Mouse (Mus musculus) liver, embryonic 11.5 days (tissue): ENCODE data around the gene Sec1. TPM values are rescaled to one million over a fixed set of nuclear protein-coding genes. Genes with fewer than 3 reads are reported as not detected.

Experiments
- ATAC-seq: fragments of 200-750 bp; cut with Nextera tagmentation; replicated peaks from 2 replicates; pipeline ENCODE4 v1.8.0; 2017; ENCODE audit warnings: moderate number of reproducible peaks, mild to moderate bottlenecking, moderate TSS enrichment, moderate library complexity; ENCODE audit not compliant: low FRiP score
- DNase-seq: peaks from one replicate; pipeline ENCODE4 v3.0.0-alpha.2; 2017; ENCODE audit warnings: low spot score
- H3K27ac ChIP-seq: fragments of 300-500 bp; sonication (generic); 2 replicates; pipeline ENCODE4 v1.5.1; 2014; ENCODE audit warnings: mild to moderate bottlenecking, low read depth, low read length, control low read depth
- H3K27me3 ChIP-seq: fragments of 300-500 bp; sonication (generic); replicated peaks from 2 replicates; pipeline ENCODE4 v1.6.1; 2014; ENCODE audit warnings: low read length, mixed read lengths; ENCODE audit not compliant: control insufficient read depth, insufficient read depth
- H3K36me3 ChIP-seq: fragments of 300-500 bp; sonication (generic); 2 replicates; pipeline ENCODE4 v1.6.1; 2014; ENCODE audit warnings: mild to moderate bottlenecking, low read length, moderate library complexity, mixed read lengths; ENCODE audit not compliant: control insufficient read depth, insufficient read depth
- H3K4me1 ChIP-seq: fragments of 300-500 bp; sonication (generic); replicated peaks from 2 replicates; pipeline ENCODE4 v1.6.1; 2014; ENCODE audit warnings: low read length, mixed read lengths; ENCODE audit not compliant: control insufficient read depth, insufficient read depth
- H3K4me2 ChIP-seq: fragments of 300-500 bp; sonication (generic); 2 replicates; pipeline ENCODE4 v1.6.1; 2014; ENCODE audit warnings: mild to moderate bottlenecking, control low read depth, moderate library complexity
- H3K4me3 ChIP-seq: fragments of 300-500 bp; sonication (generic); 2 replicates; pipeline ENCODE4 v1.5.1; 2014; ENCODE audit warnings: low read depth, low read length, control low read depth
- H3K9ac ChIP-seq: fragments of 300-500 bp; sonication (generic); 2 replicates; pipeline ENCODE4 v1.6.1; 2014; ENCODE audit warnings: low read depth, low read length, control low read depth
- H3K9me3 ChIP-seq: fragments of 300-500 bp; sonication (generic); 2 replicates; pipeline ENCODE4 v1.6.1; 2016; ENCODE audit warnings: low read length, inconsistent platforms, mixed read lengths; ENCODE audit not compliant: control insufficient read depth
- WGBS: fragments of 180-500 bp; shearing (Covaris S2); extraction: QIAGEN DNeasy Blood & Tissue Kit; methylation state at CpG from one replicate; pipeline ENCODE4 v1.1.7; 2014; 5-methylcytosine and 5-hydroxymethylcytosine counted together
- polyA plus RNA-seq: library from polyadenylated mRNA; unstranded; fragments of >200 nt; fragmentation: Nextera tagmentation; extraction: Ambion mirVana; gene quantifications from 2 replicates; pipeline ENCODE4 v1.2.1, GENCODE M21; 2014

Gene Sec1
- polyA plus RNA-seq, 1 experiment from 2014 or later: 0.33 TPM

- Histone ChIP-seq H3K27me3 (peaks cover 32% of the 10 kb centered on the region), H3K27ac (no peak overlapping the region), H3K4me2 (peak overlapping the region; percentile 95), H3K36me3 (no peaks in the 10 kb centered on the region), H3K9ac (peak overlapping the region; percentile 69), H3K4me3 (peak overlapping the region; percentile 60), H3K9me3 (no peaks in the 10 kb centered on the region), H3K4me1 (peaks cover 12% of the 10 kb centered on the region)
- DNase-seq: peak; percentile 86
- 2% methylated on average over 105 of the region's 105 CpGs for WGBS
- peak; percentile 69 for ATAC-seq
Measured at GRCm38 (mm10) chr7:45628364-45629294, 65.6 kb downstream of the Sec1 start.

Other genes starting within 250 kb of the Sec1 start
- gene Ftl1, start 234.5 kb downstream of the Sec1 start, polyA plus RNA-seq: 6,297 and 6,318 TPM in 2 replicates
- gene Bax, start 227.5 kb downstream of the Sec1 start, polyA plus RNA-seq: 190 and 212 TPM in 2 replicates
- 2.3 and 3.2 TPM in 2 replicates for gene Tulp2, start 212.5 kb downstream of the Sec1 start, polyA plus RNA-seq
- gene Gm45808, start 207.6 kb downstream of the Sec1 start, polyA plus RNA-seq: not detected in 2 replicates
- gene Dhdh, start 205.6 kb downstream of the Sec1 start, polyA plus RNA-seq: 4.9 and 5.8 TPM in 2 replicates
- gene Nucb1, start 184.0 kb downstream of the Sec1 start, polyA plus RNA-seq: 149 and 153 TPM in 2 replicates
- 61.6 and 62.0 TPM in 2 replicates for gene Ppp1r15a, start 168.1 kb downstream of the Sec1 start, polyA plus RNA-seq
- gene Plekha4, start 168.1 kb downstream of the Sec1 start, polyA plus RNA-seq: 0.64 and 0.89 TPM in 2 replicates
- 2.8 and 5.4 TPM in 2 replicates for gene Hsd17b14, start 139.5 kb downstream of the Sec1 start, polyA plus RNA-seq
- 84.7 and 90.1 TPM in 2 replicates for gene Bcat2, start 124.2 kb downstream of the Sec1 start, polyA plus RNA-seq
- gene Fgf21, start 78.9 kb downstream of the Sec1 start, polyA plus RNA-seq: 0.23 TPM in 1 of 2 replicates, not detected in the other
- gene Fut1, start 77.1 kb downstream of the Sec1 start, polyA plus RNA-seq: not detected in 2 replicates
- gene Izumo1, start 72.6 kb downstream of the Sec1 start, polyA plus RNA-seq: 0.21 and 0.22 TPM in 2 replicates
- 8.0 and 9.3 TPM in 2 replicates for gene Rasip1, start 66.9 kb downstream of the Sec1 start, polyA plus RNA-seq
- 0.69 and 0.73 TPM in 2 replicates for gene Mamstr, start 54.4 kb downstream of the Sec1 start, polyA plus RNA-seq
- 0.08 TPM in 1 of 2 replicates, not detected in the other for gene Fut2, start 28.0 kb downstream of the Sec1 start, polyA plus RNA-seq
- 0.23 TPM in 1 of 2 replicates, not detected in the other for gene Ntn5, start 10.4 kb downstream of the Sec1 start, polyA plus RNA-seq
- gene Car11, start 5.4 kb upstream of the Sec1 start, polyA plus RNA-seq: 1.0 and 1.2 TPM in 2 replicates
- gene Dbp, start 10.7 kb upstream of the Sec1 start, polyA plus RNA-seq: 1.8 and 1.9 TPM in 2 replicates
- gene Rpl18, start 21.1 kb upstream of the Sec1 start, polyA plus RNA-seq: 1,405 and 1,469 TPM in 2 replicates
- 24.2 and 25.6 TPM in 2 replicates for gene Sphk2, start 23.6 kb upstream of the Sec1 start, polyA plus RNA-seq
- 0.77 and 1.1 TPM in 2 replicates for gene Fam83e, start 26.8 kb upstream of the Sec1 start, polyA plus RNA-seq
- not detected in 2 replicates for gene Spaca4, start 31.4 kb upstream of the Sec1 start, polyA plus RNA-seq
- 0.30 and 0.45 TPM in 2 replicates for gene Lmtk3, start 89.3 kb upstream of the Sec1 start, polyA plus RNA-seq
- 0.65 and 0.70 TPM in 2 replicates for gene Sult2b1, start 90.3 kb upstream of the Sec1 start, polyA plus RNA-seq
- gene Cyth2, start 120.2 kb upstream of the Sec1 start, polyA plus RNA-seq: 67.2 and 69.1 TPM in 2 replicates
- gene Kcnj14, start 130.4 kb upstream of the Sec1 start, polyA plus RNA-seq: 0.40 and 0.74 TPM in 2 replicates
- 101 and 106 TPM in 2 replicates for gene Grwd1, start 136.5 kb upstream of the Sec1 start, polyA plus RNA-seq
- gene Kdelr1, start 178.4 kb upstream of the Sec1 start, polyA plus RNA-seq: 54.8 and 60.7 TPM in 2 replicates
- 0.13 and 0.23 TPM in 2 replicates for gene Grin2d, start 184.0 kb upstream of the Sec1 start, polyA plus RNA-seq
- gene Syngr4, start 202.3 kb upstream of the Sec1 start, polyA plus RNA-seq: 1.0 and 1.3 TPM in 2 replicates
- 4.0 and 5.8 TPM in 2 replicates for gene Tmem143, start 202.5 kb upstream of the Sec1 start, polyA plus RNA-seq
- 91.8 and 99.6 TPM in 2 replicates for gene Emp3, start 227.0 kb upstream of the Sec1 start, polyA plus RNA-seq
- 2.4 and 4.3 TPM in 2 replicates for gene Ccdc114, start 229.7 kb upstream of the Sec1 start, polyA plus RNA-seq